9 mouse cellular contexts compared by ENCODE assay signal in the genomic region with DNA sequence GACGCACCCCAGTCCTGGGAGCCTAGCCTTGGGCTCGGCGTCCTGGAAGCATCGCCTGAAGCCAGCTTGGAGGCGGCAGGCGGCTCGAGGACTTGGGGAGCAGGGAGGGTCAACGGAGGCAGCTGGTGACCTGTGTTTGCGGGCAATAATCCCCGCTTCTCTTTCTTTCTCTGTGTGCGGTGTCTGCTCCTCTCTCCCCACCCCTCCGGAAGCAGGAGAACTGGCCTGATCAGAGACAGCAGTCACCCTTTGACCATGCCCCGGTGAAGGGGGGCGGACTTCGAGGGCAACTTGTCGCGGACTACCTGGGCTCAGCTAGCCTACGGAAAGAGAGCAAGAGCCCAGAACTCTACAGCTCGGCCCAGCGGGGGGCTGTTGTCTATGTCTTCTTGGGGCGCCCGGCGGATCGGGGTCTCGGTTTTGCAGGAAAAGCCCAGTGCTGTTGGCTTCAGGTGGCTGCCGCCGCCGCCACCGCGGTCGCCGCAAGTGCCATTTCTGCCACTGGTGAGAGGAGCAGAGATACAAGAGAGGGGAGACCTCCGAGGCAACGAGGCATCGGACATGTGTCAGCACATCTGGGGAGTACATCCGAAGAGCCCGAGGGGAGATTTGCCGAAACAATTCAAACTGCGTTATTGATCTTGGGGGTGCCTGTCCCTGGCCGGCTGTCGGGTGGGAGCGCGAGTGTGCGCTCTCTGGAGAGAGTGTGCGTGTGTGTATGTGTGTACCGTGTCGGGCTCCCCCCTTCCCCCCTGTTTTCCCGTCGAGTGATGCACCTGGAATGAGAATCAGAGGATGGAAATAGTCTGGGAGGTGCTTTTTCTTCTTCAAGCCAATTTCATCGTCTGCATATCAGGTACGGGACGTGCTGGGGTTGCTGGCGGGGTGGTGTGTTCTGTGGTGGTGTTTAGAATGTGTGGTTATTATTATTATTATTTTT. TPM values are rescaled to one million over a fixed set of nuclear protein-coding genes. Genes with fewer than 3 reads are reported as not detected.
DNase-seq lines count a peak whose midpoint lies in the region; ATAC-seq and TF ChIP-seq lines count a peak whose summit lies in the region.
"Had no signal": no experiment of that assay in that cellular context is flagged by ENCODE, and none has a peak within 500 bp of the region (broad histone marks: within the 10 kb centered on the region; RNA-seq: fewer than 3 reads in every experiment).

No protein-coding gene starts in this region.

- peak overlapping the region; percentile 44 for H3K4me3 ChIP-seq in heart, embryonic 11.5 days (ENCODE audit: low read depth, low read length)
- H3K4me3 ChIP-seq in ES-Bruce4 (ENCODE audit: low read depth, low read length), result peak overlapping the region; percentile 45
- H3K4me3 ChIP-seq in embryonic facial prominence, embryonic 10.5 days, result peak overlapping the region; percentile 59

- intact Hi-C loops in heart, postnatal 36 days (cut with DNase I), result no loop called here
- intact Hi-C loops in left cerebral cortex, postnatal 25 days (cut with DNase I), result loop anchor here (2.0 to 10.0 kb wide), 7 partner anchors 29 to 965 kb away; no protein-coding TSS in a partner anchor
- intact Hi-C loops in heart, postnatal 14 days (cut with DNase I), result no loop called here

- no peak for TF ChIP-seq EP300 in ES-Bruce4 (IDR thresholded peaks at IDR 0.05; ENCODE audit: insufficient read depth, low read depth, low read length)

- H3K9me3 ChIP-seq in heart, embryonic 11.5 days (replicated peaks; ENCODE audit: control insufficient read depth, low read length), result no peaks in the 10 kb centered on the region
- no peaks in the 10 kb centered on the region for H3K9me3 ChIP-seq in ES-Bruce4 (replicated peaks; ENCODE audit: control insufficient read depth, insufficient read depth, low read length, poor library complexity, severe bottlenecking)
- H3K9me3 ChIP-seq in embryonic facial prominence, embryonic 10.5 days, result no peaks in the 10 kb centered on the region

- H3K27me3 ChIP-seq in heart, embryonic 11.5 days (ENCODE audit: control insufficient read depth, insufficient read depth, low read length), result peaks cover 58% of the 10 kb centered on the region
- H3K27me3 ChIP-seq in ES-Bruce4 (ENCODE audit: control insufficient read depth, insufficient read depth, low read length, poor library complexity, severe bottlenecking), result peaks cover 19% of the 10 kb centered on the region
- H3K27me3 ChIP-seq in embryonic facial prominence, embryonic 10.5 days (replicated peaks; ENCODE audit: low read depth, poor library complexity, severe bottlenecking), result peaks cover 68% of the 10 kb centered on the region

- no peaks in the 10 kb centered on the region for H3K36me3 ChIP-seq in heart, embryonic 11.5 days (ENCODE audit: control insufficient read depth, insufficient read depth, low read length)
- no peaks in the 10 kb centered on the region for H3K36me3 ChIP-seq in ES-Bruce4 (ENCODE audit: control insufficient read depth, insufficient read depth, low read length, poor library complexity, severe bottlenecking)
- H3K36me3 ChIP-seq in embryonic facial prominence, embryonic 10.5 days (replicated peaks), result no peaks in the 10 kb centered on the region

- H3K27ac ChIP-seq in heart, embryonic 11.5 days (ENCODE audit: low read depth, low read length), result no peak overlapping the region
- no peak overlapping the region for H3K27ac ChIP-seq in ES-Bruce4 (ENCODE audit: insufficient read depth, low read length)
- H3K27ac ChIP-seq in embryonic facial prominence, embryonic 10.5 days (replicated peaks), result no peak overlapping the region

- H3K4me2 ChIP-seq in heart, embryonic 11.5 days, result peak overlapping the region; percentile 68

- DNase-seq in heart, postnatal 36 days, result no peak
- DNase-seq in embryonic facial prominence, embryonic 10.5 days (ENCODE audit: low spot score), result peak; percentile 34
- DNase-seq in left cerebral cortex, postnatal 25 days (ENCODE audit: low spot score in 2 of 2), result peak; percentile 30 to 32
- DNase-seq in retina, postnatal 1 day, result peak; percentile 44
- no peak for DNase-seq in heart, postnatal 14 days

- ATAC-seq in heart, embryonic 11.5 days (replicated peaks; ENCODE audit: insufficient number of reproducible peaks, low FRiP score, low TSS enrichment), result no peak
- no peak for ATAC-seq in CD4-positive, CD25-positive, alpha-beta regulatory T cell, adult 4 months

- no peak for TF ChIP-seq CTCF in ES-Bruce4 (IDR thresholded peaks at IDR 0.05; ENCODE audit: low read depth, low read length)

- TF ChIP-seq POLR2A in ES-Bruce4 (IDR thresholded peaks at IDR 0.05; ENCODE audit: insufficient read depth, low read length), result no peak

- 2% methylated on average over 52 of the region's 53 CpGs for WGBS in heart, embryonic 11.5 days (ENCODE audit: insufficient replicate concordance)
- under 1% methylated on average over 53 of the region's 53 CpGs for WGBS in embryonic facial prominence, embryonic 10.5 days

- H3K9ac ChIP-seq in heart, embryonic 11.5 days (ENCODE audit: low read depth, low read length), result no peak overlapping the region
- H3K9ac ChIP-seq in ES-Bruce4 (ENCODE audit: low read depth, poor library complexity, severe bottlenecking), result no peak overlapping the region

- 0 out of 2 replicates have a peak, but pooled peaks cover 4% of the 10 kb centered on the region for H3K4me1 ChIP-seq in heart, embryonic 11.5 days (ENCODE audit: control insufficient read depth, insufficient read depth, low read length)
- no peaks in the 10 kb centered on the region for H3K4me1 ChIP-seq in ES-Bruce4 (ENCODE audit: control insufficient read depth, insufficient read depth, low read length)
- H3K4me1 ChIP-seq in embryonic facial prominence, embryonic 10.5 days, result peaks cover 24% of the 10 kb centered on the region

RNA-seq across cellular contexts. Expression of a gene that starts 1.9 kb away (rescaled TPM):
- polyA plus RNA-seq in heart, embryonic 11.5 days (2014; fragmentation: Nextera tagmentation; extraction: Ambion mirVana), result 0.35 and 0.44 TPM in 2 replicates
- not detected for total RNA-seq in heart, postnatal 36 days (2021)
- 0.20 TPM in 1 of 2 replicates, not detected in the other for polyA plus RNA-seq in ES-Bruce4 (2011; ENCODE audit: insufficient read depth, insufficient read length, low read depth, missing spikeins)
- polyA plus RNA-seq in embryonic facial prominence, embryonic 10.5 days (2016; fragmentation: Nextera tagmentation; extraction: Ambion mirVana), result 0.41 and 0.50 TPM in 2 replicates
- total RNA-seq in left cerebral cortex, postnatal 25 days (2021), result 100 to 1,000 TPM; 132 to 143 TPM
- polyA plus RNA-seq in CD4-positive, CD25-positive, alpha-beta regulatory T cell, adult 4 months (2017; shearing (Covaris generic)), result not detected
- not detected for total RNA-seq in heart, postnatal 14 days (2021)
- total RNA-seq: neutrophil, adult 5-6 weeks had no signal

Comparison
In these comparisons a context has a peak if more than half of its experiments do, and no peak if none do; other contexts are left out.
1. DNase-seq: peak in embryonic facial prominence, embryonic 10.5 days (single experiment), left cerebral cortex, postnatal 25 days (2 of 2) and retina, postnatal 1 day (single experiment); none in heart, postnatal 36 days (0 of 2) and heart, postnatal 14 days (0 of 2).
2. Peak in every context shown above with its lines, with median percentiles within 50 percentile points of each other: H3K4me3 ChIP-seq.